Mouse (Mus musculus): ENCODE data around the gene Pde6c. TPM values are rescaled to one million over a fixed set of nuclear protein-coding genes. Genes with fewer than 3 reads are reported as not detected.

The Pde6c gene
- polyA plus RNA-seq, 1 experiment from 2014 or later = 0.09 TPM

GRCm38 (mm10) chr19:38112575-38112974 lies 20.0 kb upstream of the Pde6c start:
- H3K4me2 ChIP-seq (replicated peaks) = no peak overlapping the region
- no peak overlapping the region for H3K9ac ChIP-seq (replicated peaks)
- H3K27me3 ChIP-seq = no peaks in the 10 kb centered on the region
- ATAC-seq (ENCODE audit: low FRiP score, low read depth) = no peak
- no peak overlapping the region for H3K27ac ChIP-seq (replicated peaks)
- H3K36me3 ChIP-seq = no peaks in the 10 kb centered on the region
- H3K4me1 ChIP-seq = no peaks in the 10 kb centered on the region
- 64% methylated on average over 4 of the region's 4 CpGs for WGBS
- H3K9me3 ChIP-seq = no peaks in the 10 kb centered on the region
- no peak overlapping the region for H3K4me3 ChIP-seq

GRCm38 (mm10) chr19:38114834-38115491 lies 17.6 kb upstream of the Pde6c start:
- no peak overlapping the region for H3K27ac ChIP-seq (replicated peaks)
- no peaks in the 10 kb centered on the region for H3K4me1 ChIP-seq
- WGBS = 89% methylated on average over 7 of the region's 7 CpGs
- no peak for ATAC-seq (ENCODE audit: low FRiP score, low read depth)
- H3K4me3 ChIP-seq = no peak overlapping the region
- H3K36me3 ChIP-seq = no peaks in the 10 kb centered on the region
- H3K9ac ChIP-seq (replicated peaks) = no peak overlapping the region
- H3K9me3 ChIP-seq = no peaks in the 10 kb centered on the region
- no peaks in the 10 kb centered on the region for H3K27me3 ChIP-seq
- no peak overlapping the region for H3K4me2 ChIP-seq (replicated peaks)

GRCm38 (mm10) chr19:38120123-38120760 lies 12.3 kb upstream of the Pde6c start:
- no peak overlapping the region for H3K4me3 ChIP-seq
- H3K27me3 ChIP-seq = peaks cover 28% of the 10 kb centered on the region
- ATAC-seq (ENCODE audit: low FRiP score, low read depth) = no peak
- no peak overlapping the region for H3K9ac ChIP-seq (replicated peaks)
- H3K36me3 ChIP-seq = no peaks in the 10 kb centered on the region
- H3K4me1 ChIP-seq = peaks cover 8% of the 10 kb centered on the region
- no peak overlapping the region for H3K27ac ChIP-seq (replicated peaks)
- H3K4me2 ChIP-seq (replicated peaks) = no peak overlapping the region
- H3K9me3 ChIP-seq = no peaks in the 10 kb centered on the region
- WGBS = 86% methylated on average over 5 of the region's 5 CpGs

- Histone ChIP-seq H3K27me3 (peaks cover 34% of the 10 kb centered on the region), H3K36me3 (no peaks in the 10 kb centered on the region), H3K9me3 (no peaks in the 10 kb centered on the region), H3K9ac (replicated peaks) (no peak overlapping the region), H3K4me3 (peak overlapping the region; percentile 62), H3K27ac (replicated peaks) (no peak overlapping the region), H3K4me2 (replicated peaks) (peak overlapping the region; percentile 97), H3K4me1 (peaks cover 8% of the 10 kb centered on the region)
- ATAC-seq (ENCODE audit: low FRiP score, low read depth) = no peak
- WGBS = 27% methylated on average over 9 of the region's 9 CpGs
Observed at GRCm38 (mm10) chr19:38123921-38124320, 8.7 kb upstream of the Pde6c start.

GRCm38 (mm10) chr19:38124401-38125218 lies 8.0 kb upstream of the Pde6c start:
- under 1% methylated on average over 53 of the region's 77 CpGs for WGBS
- H3K27me3 ChIP-seq = peaks cover 34% of the 10 kb centered on the region
- peak overlapping the region; percentile 59 for H3K9ac ChIP-seq (replicated peaks)
- no peaks in the 10 kb centered on the region for H3K9me3 ChIP-seq
- H3K4me3 ChIP-seq = peak overlapping the region; percentile 62
- H3K36me3 ChIP-seq = no peaks in the 10 kb centered on the region
- H3K4me2 ChIP-seq (replicated peaks) = peak overlapping the region; percentile 97
- H3K27ac ChIP-seq (replicated peaks) = no peak overlapping the region
- peaks cover 8% of the 10 kb centered on the region for H3K4me1 ChIP-seq
- ATAC-seq (ENCODE audit: low FRiP score, low read depth) = peak; percentile 79

- Histone ChIP-seq H3K9me3 (no peaks in the 10 kb centered on the region), H3K36me3 (no peaks in the 10 kb centered on the region), H3K9ac (replicated peaks) (peak within 1 kb of the TSS; percentile 59), H3K27ac (replicated peaks) (no peak within 1 kb of the TSS), H3K4me2 (replicated peaks) (peak within 1 kb of the TSS; percentile 97), H3K4me1 (peaks cover 8% of the 10 kb centered on the region), H3K27me3 (peaks cover 34% of the 10 kb centered on the region), H3K4me3 (peak within 1 kb of the TSS; percentile 62)
- WGBS = 71% methylated on average over 6 of the region's 6 CpGs
- ATAC-seq (ENCODE audit: low FRiP score, low read depth) = no peak
Observed at GRCm38 (mm10) chr19:38125219-38125610, 7.4 kb upstream of the Pde6c start, which contains the start of gene Rbp4. Gene Rbp4, minus strand, starts transcription at chr19:38125281.

- Histone ChIP-seq H3K9ac (replicated peaks) (no peak overlapping the region), H3K36me3 (no peaks in the 10 kb centered on the region), H3K4me3 (no peak overlapping the region), H3K4me2 (replicated peaks) (no peak overlapping the region), H3K9me3 (no peaks in the 10 kb centered on the region), H3K27ac (replicated peaks) (no peak overlapping the region), H3K27me3 (peaks cover 34% of the 10 kb centered on the region), H3K4me1 (peaks cover 8% of the 10 kb centered on the region)
- no peak for ATAC-seq (ENCODE audit: low FRiP score, low read depth)
- 73% methylated on average over 8 of the region's 8 CpGs for WGBS
Observed at GRCm38 (mm10) chr19:38126656-38127055, 5.9 kb upstream of the Pde6c start.

- H3K27me3 ChIP-seq = no peaks in the 10 kb centered on the region
- H3K4me2 ChIP-seq (replicated peaks) = no peak overlapping the region
- no peaks in the 10 kb centered on the region for H3K4me1 ChIP-seq
- 62% methylated on average over 11 of the region's 11 CpGs for WGBS
- H3K4me3 ChIP-seq = no peak overlapping the region
- ATAC-seq (ENCODE audit: low FRiP score, low read depth) = no peak
- no peaks in the 10 kb centered on the region for H3K9me3 ChIP-seq
- no peak overlapping the region for H3K27ac ChIP-seq (replicated peaks)
- H3K36me3 ChIP-seq = no peaks in the 10 kb centered on the region
- H3K9ac ChIP-seq (replicated peaks) = no peak overlapping the region
Observed at GRCm38 (mm10) chr19:38133986-38134385, 1.4 kb downstream of the Pde6c start.

GRCm38 (mm10) chr19:38134806-38135205 lies 2.2 kb downstream of the Pde6c start:
- 91% methylated on average over 6 of the region's 6 CpGs for WGBS
- H3K27me3 ChIP-seq = no peaks in the 10 kb centered on the region

GRCm38 (mm10) chr19:38143540-38144271 lies 11.1 kb downstream of the Pde6c start:
- ATAC-seq (ENCODE audit: low FRiP score, low read depth) = no peak
- no peak overlapping the region for H3K9ac ChIP-seq (replicated peaks)
- no peaks in the 10 kb centered on the region for H3K4me1 ChIP-seq
- no peak overlapping the region for H3K4me2 ChIP-seq (replicated peaks)
- H3K27ac ChIP-seq (replicated peaks) = no peak overlapping the region
- H3K36me3 ChIP-seq = no peaks in the 10 kb centered on the region
- no peaks in the 10 kb centered on the region for H3K27me3 ChIP-seq
- no peaks in the 10 kb centered on the region for H3K9me3 ChIP-seq
- WGBS = 82% methylated on average over 4 of the region's 4 CpGs
- no peak overlapping the region for H3K4me3 ChIP-seq

More at GRCm38 (mm10) chr19:38134806-38135205, 2.2 kb downstream of the Pde6c start:
- no peak for ATAC-seq (ENCODE audit: low FRiP score, low read depth)
- Histone ChIP-seq H3K36me3 (no peaks in the 10 kb centered on the region), H3K4me2 (replicated peaks) (no peak overlapping the region), H3K4me1 (no peaks in the 10 kb centered on the region), H3K4me3 (no peak overlapping the region), H3K9me3 (no peaks in the 10 kb centered on the region), H3K27ac (replicated peaks) (no peak overlapping the region), H3K9ac (replicated peaks) (no peak overlapping the region)

- Histone ChIP-seq H3K9me3 (no peaks in the 10 kb centered on the region), H3K27ac (replicated peaks) (no peak overlapping the region), H3K9ac (replicated peaks) (no peak overlapping the region), H3K4me3 (no peak overlapping the region), H3K4me2 (replicated peaks) (no peak overlapping the region), H3K36me3 (no peaks in the 10 kb centered on the region), H3K27me3 (no peaks in the 10 kb centered on the region), H3K4me1 (no peaks in the 10 kb centered on the region)
- ATAC-seq (ENCODE audit: low FRiP score, low read depth) = no peak
- WGBS = 96% methylated on average over 1 of the region's 1 CpGs
Observed at GRCm38 (mm10) chr19:38156243-38156642, 23.7 kb downstream of the Pde6c start.

All from midbrain, embryonic 12.5 days (tissue).